In the genomic region with DNA sequence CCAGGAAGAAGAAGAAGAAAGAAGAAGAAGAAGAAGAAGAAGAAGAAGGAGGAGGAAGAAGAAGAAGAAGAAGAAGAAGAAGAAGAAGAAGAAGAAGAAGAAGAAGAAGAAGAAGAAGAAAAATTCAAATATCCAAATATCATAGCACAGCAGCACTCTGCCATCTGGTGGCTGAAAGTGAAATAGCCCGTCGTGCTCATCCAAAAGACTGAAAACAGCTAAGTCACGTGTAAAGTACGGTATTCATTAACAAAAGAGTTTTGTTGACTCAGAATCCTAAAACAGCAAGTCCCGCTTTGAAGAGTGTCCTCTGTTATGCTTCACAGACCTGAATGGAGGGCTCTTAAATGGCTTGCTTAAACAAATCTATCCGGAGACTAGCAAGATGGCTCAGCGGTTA, we compare ENCODE assay signal across 8 mouse cellular contexts.
DNase-seq lines count a peak whose midpoint lies in the region; ATAC-seq and TF ChIP-seq lines count a peak whose summit lies in the region.

No protein-coding gene starts in this region.

- 28% methylated on average over 7 of the region's 7 CpGs for WGBS in heart, embryonic 14.5 days
- 18% methylated on average over 7 of the region's 7 CpGs for WGBS in liver, embryonic 14.5 days (ENCODE audit: insufficient replicate concordance)
- 11% methylated on average over 7 of the region's 7 CpGs for WGBS in neural tube, embryonic 13.5 days

- H3K27ac ChIP-seq in MEL (ENCODE audit: control insufficient read depth, low read depth, low read length) = no peak overlapping the region
- H3K27ac ChIP-seq in heart, embryonic 14.5 days (replicated peaks in 1 of 2; ENCODE audit: control insufficient read depth in 1 of 2, insufficient read depth in 1 of 2, low read depth in 2 of 2, low read length in 2 of 2) = no peak overlapping the region
- no peak overlapping the region for H3K27ac ChIP-seq in liver, embryonic 14.5 days
- H3K27ac ChIP-seq in neural tube, embryonic 13.5 days (replicated peaks) = no peak overlapping the region

- TF ChIP-seq EP300 in MEL (IDR thresholded peaks at IDR 0.05; ENCODE audit: low read depth in 1 of 2, low read length in 2 of 2) = no peak
- no peak for TF ChIP-seq EP300 in liver, embryonic 14.5 days (IDR thresholded peaks at IDR 0.05; ENCODE audit: low read depth)

- H3K27me3 ChIP-seq in MEL (ENCODE audit: control insufficient read depth in 1 of 2, insufficient read depth in 2 of 2, low read length in 2 of 2) = no peaks in the 10 kb centered on the region
- no peaks in the 10 kb centered on the region for H3K27me3 ChIP-seq in heart, embryonic 14.5 days (ENCODE audit: control insufficient read depth, insufficient read depth, low read length)
- H3K27me3 ChIP-seq in liver, embryonic 14.5 days (ENCODE audit: control insufficient read depth, insufficient read depth, low read length) = no peaks in the 10 kb centered on the region
- H3K27me3 ChIP-seq in neural tube, embryonic 13.5 days = no peaks in the 10 kb centered on the region

- H3K9ac ChIP-seq in MEL (ENCODE audit: control insufficient read depth, low read depth, low read length, poor library complexity, severe bottlenecking) = no peak overlapping the region
- no peak overlapping the region for H3K9ac ChIP-seq in heart, embryonic 14.5 days (ENCODE audit: low read length)
- no peak overlapping the region for H3K9ac ChIP-seq in liver, embryonic 14.5 days (replicated peaks)
- no peak overlapping the region for H3K9ac ChIP-seq in neural tube, embryonic 13.5 days

- TF ChIP-seq POLR2A in MEL (IDR thresholded peaks at IDR 0.05; ENCODE audit: control insufficient read depth in 1 of 2, insufficient read depth in 1 of 2, low read depth in 1 of 2, low read length in 2 of 2, poor library complexity in 1 of 2) = no peak

- H3K4me1 ChIP-seq in MEL (ENCODE audit: control insufficient read depth in 1 of 2, insufficient read depth in 2 of 2, low read length in 2 of 2) = no peaks in the 10 kb centered on the region
- 0 out of 4 replicates have a peak, but pooled peaks cover 0 to 5% of the 10 kb centered on the region in 2 experiments for H3K4me1 ChIP-seq in heart, embryonic 14.5 days (ENCODE audit: control insufficient read depth in 2 of 2, insufficient read depth in 2 of 2, low read length in 2 of 2)
- H3K4me1 ChIP-seq in liver, embryonic 14.5 days (replicated peaks; ENCODE audit: control insufficient read depth in 2 of 2, insufficient read depth in 2 of 2, low read length in 1 of 2) = peaks cover 0 to 3% of the 10 kb centered on the region in 2 experiments; a peak in 1 of 4 replicates
- no peaks in the 10 kb centered on the region for H3K4me1 ChIP-seq in neural tube, embryonic 13.5 days (replicated peaks)

- no peaks in the 10 kb centered on the region for H3K9me3 ChIP-seq in MEL (replicated peaks; ENCODE audit: insufficient read depth, low read length)
- no peaks in the 10 kb centered on the region for H3K9me3 ChIP-seq in heart, embryonic 14.5 days (ENCODE audit: control insufficient read depth, low read length)
- no peaks in the 10 kb centered on the region for H3K9me3 ChIP-seq in liver, embryonic 14.5 days (ENCODE audit: control insufficient read depth, low read length)
- H3K9me3 ChIP-seq in neural tube, embryonic 13.5 days = no peaks in the 10 kb centered on the region

- DNase-seq in A20 (ENCODE audit: low read depth, low spot score) = peak; percentile 63
- peak; percentile 49 for DNase-seq in MEL (ENCODE audit: low read depth, low spot score)
- peak; percentile 77 for DNase-seq in kidney, postnatal 14 days
- DNase-seq in liver, embryonic 14.5 days (ENCODE audit: low read depth in 3 of 3, low spot score in 3 of 3) = peak in 1 of 3 experiments; percentile 24

- H3K79me2 ChIP-seq in MEL (ENCODE audit: control insufficient read depth, insufficient read depth, low read length, poor library complexity) = no peaks in the 10 kb centered on the region

- peak; percentile 65 to 69 (median 69) for TF ChIP-seq CTCF in MEL (IDR thresholded peaks at IDR 0.05 in 2 of 3, conservative IDR thresholded peaks at IDR 0.05 in 1 of 3; ENCODE audit: control insufficient read depth in 1 of 3, insufficient read depth in 1 of 3, low read depth in 2 of 3, low read length in 3 of 3, poor library complexity in 1 of 3, severe bottlenecking in 1 of 3)
- peak; percentile 67 for TF ChIP-seq CTCF in liver, embryonic 14.5 days (IDR thresholded peaks at IDR 0.05; ENCODE audit: low read depth)

- peak; percentile 65 for TF ChIP-seq RAD21 in MEL (IDR thresholded peaks at IDR 0.05; ENCODE audit: low read depth, low read length)

- H3K4me3 ChIP-seq in MEL (ENCODE audit: control insufficient read depth in 1 of 2, insufficient read depth in 1 of 2, low read depth in 2 of 2, low read length in 2 of 2) = no peak overlapping the region
- H3K4me3 ChIP-seq in heart, embryonic 14.5 days (ENCODE audit: control insufficient read depth in 1 of 2, insufficient read depth in 1 of 2, low read depth in 1 of 2, low read length in 2 of 2) = 0 out of 4 replicates have a peak overlapping the region, but pooled peaks of 1 of the 2 experiments have one; percentile 15
- no peak overlapping the region for H3K4me3 ChIP-seq in liver, embryonic 14.5 days (ENCODE audit: insufficient read depth in 1 of 2, low read depth in 2 of 2, low read length in 2 of 2)
- no peak overlapping the region for H3K4me3 ChIP-seq in neural tube, embryonic 13.5 days

- ATAC-seq in common myeloid progenitor, adult 5-6 weeks (replicated peaks; ENCODE audit: low read depth, poor library complexity, severe bottlenecking) = peak; percentile 70; the same call in 1 of the 2 replicates
- ATAC-seq in heart, embryonic 14.5 days (ENCODE audit: insufficient number of reproducible peaks, insufficient read depth, low FRiP score, low read depth) = no peak
- ATAC-seq in liver, embryonic 14.5 days (ENCODE audit: insufficient read depth) = no peak
- no peak for ATAC-seq in neural tube, embryonic 13.5 days (ENCODE audit: low read depth)
- ATAC-seq in monocyte, adult 5-6 weeks (replicated peaks; ENCODE audit: insufficient number of reproducible peaks, low FRiP score, low TSS enrichment, poor library complexity, severe bottlenecking) = no peak

- H3K4me2 ChIP-seq in heart, embryonic 14.5 days (ENCODE audit: low read length) = peak overlapping the region; percentile 60
- H3K4me2 ChIP-seq in liver, embryonic 14.5 days (ENCODE audit: low read depth) = 0 out of 2 replicates have a peak overlapping the region, but pooled peaks have one; percentile 16
- peak overlapping the region; percentile 39 for H3K4me2 ChIP-seq in neural tube, embryonic 13.5 days

- no peaks in the 10 kb centered on the region for H3K36me3 ChIP-seq in MEL (ENCODE audit: control insufficient read depth in 1 of 2, insufficient read depth in 2 of 2, low read length in 2 of 2)
- H3K36me3 ChIP-seq in heart, embryonic 14.5 days (ENCODE audit: control insufficient read depth, insufficient read depth, low read length) = no peaks in the 10 kb centered on the region
- H3K36me3 ChIP-seq in liver, embryonic 14.5 days (replicated peaks; ENCODE audit: control insufficient read depth, insufficient read depth, low read depth) = no peaks in the 10 kb centered on the region
- no peaks in the 10 kb centered on the region for H3K36me3 ChIP-seq in neural tube, embryonic 13.5 days

TF ChIP-seq in MEL, 35 proteins besides CTCF, POLR2A, EP300 and RAD21:
- no peak for TF ChIP-seq GATA1 (IDR thresholded peaks at IDR 0.05; ENCODE audit: low read depth, low read length)
- TF ChIP-seq USF1 (IDR thresholded peaks at IDR 0.05; ENCODE audit: low read depth, low read length) = peak; percentile 42
- peak; percentile 34 for TF ChIP-seq ZC3H11A (IDR thresholded peaks at IDR 0.05; ENCODE audit: low read depth, low read length)
- peak; percentile 70 for TF ChIP-seq SMC3 (IDR thresholded peaks at IDR 0.05; ENCODE audit: low read depth, low read length)
- TF ChIP-seq BHLHE40 (IDR thresholded peaks at IDR 0.05; ENCODE audit: borderline replicate concordance, low read depth, low read length) = peak; percentile 57; the same call in 1 of the 2 replicates
